Mouse (Mus musculus): ENCODE measurements around the gene Panx3. TPM values are rescaled to one million over a fixed set of nuclear protein-coding genes. Genes with fewer than 3 reads are reported as not detected.

Gene Panx3
- total RNA-seq, 2 experiments from 2014 or later, result not detected

DNA sequence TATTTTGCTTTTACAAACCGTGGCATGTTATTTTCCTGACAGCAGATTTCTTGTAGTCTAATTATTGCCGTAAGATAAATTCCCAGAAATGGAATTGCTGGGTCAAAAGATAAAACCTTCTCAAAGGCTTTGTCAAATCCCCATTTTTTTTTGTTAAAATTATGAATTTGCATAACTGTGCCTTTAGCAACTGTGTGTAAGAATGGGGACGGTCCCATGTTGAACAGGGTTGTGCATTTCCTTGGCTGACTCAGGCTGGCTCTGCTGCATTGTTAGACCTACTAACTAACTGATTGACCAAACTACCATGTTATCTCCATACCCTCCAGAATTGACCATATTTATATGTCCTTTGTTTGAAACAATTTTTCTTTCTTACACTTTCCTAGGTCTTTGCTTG lies 34.8 kb downstream of the Panx3 start:
- DNase-seq (ENCODE audit: low spot score), result no peak

DNA sequence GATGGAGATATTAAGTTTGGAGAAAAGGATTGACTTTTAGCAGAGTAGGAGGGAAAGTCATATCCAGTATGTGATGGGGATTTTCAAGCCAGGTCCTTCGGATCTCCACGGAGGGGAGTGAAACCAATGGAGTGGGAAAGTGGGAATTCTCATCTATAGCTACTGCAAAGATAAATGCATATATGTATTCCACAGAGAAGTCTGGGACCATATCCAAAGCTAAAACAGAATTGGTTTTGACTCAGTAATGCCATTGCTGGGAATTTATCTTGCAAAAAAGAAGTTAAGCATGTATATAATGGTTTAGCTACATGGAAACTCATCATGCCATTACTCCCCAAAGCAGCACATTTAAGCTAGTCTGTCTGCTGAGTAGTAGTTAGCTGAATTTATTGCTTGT lies 36.7 kb downstream of the Panx3 start:
- no peak for DNase-seq (ENCODE audit: low spot score)

DNA sequence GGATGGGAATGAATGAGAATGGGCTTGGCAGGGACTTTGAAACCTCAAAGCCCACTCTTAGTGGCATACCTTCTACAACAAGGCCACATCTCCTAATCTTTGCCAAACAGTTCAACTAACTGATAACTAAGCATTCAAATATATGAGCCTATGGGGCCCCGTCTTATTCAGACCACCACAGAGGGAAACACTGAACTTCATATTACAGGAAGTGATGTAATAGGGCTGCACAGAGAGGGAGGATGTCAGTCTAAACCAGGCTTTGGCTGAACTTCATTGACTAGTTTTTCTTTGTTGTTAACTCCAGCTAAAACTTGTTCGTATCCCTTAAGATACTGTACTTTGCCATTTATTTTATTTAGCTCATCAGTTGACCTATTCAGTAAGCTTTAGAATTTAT lies 39.1 kb downstream of the Panx3 start:
- no peak for DNase-seq (ENCODE audit: low spot score)

DNA sequence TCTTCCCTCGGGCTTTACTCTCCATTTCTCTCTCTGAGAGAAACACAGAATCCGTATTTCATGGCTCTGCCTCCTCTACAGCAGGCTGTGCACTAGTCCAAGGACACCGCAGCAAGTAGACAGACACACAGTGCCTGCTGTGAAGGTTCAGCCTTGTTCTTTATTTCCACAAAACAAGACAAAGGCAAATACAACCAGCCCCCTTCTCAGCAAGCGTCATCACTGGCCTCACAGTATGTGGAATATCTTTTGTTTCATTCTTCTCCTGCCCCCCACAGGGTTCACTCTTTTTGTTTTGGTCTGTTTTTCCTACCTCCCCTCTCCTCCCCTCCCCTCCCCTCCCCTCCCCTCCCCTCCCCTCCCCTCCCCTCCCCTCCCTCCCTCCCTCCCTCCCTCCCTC lies 40.5 kb downstream of the Panx3 start:
- DNase-seq (ENCODE audit: low spot score), result no peak

DNA sequence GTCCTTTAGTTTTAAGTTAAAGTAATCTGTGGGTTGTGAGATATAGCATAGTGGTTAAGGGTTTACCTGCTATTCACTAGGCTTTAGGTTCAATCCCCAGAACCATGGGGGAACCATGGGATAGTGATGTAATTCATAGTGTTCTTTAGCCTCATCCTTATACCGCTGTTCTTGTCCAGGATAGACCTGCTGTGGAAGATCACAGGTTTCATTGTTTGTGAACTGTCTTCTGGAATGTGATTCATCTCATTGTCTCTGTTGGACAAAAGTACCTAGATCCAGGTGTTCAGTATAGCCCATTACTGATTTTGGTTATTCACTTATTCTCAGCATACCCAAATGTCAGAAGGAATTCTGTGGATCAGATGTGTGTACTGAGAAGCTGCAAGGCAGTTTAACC lies 41.8 kb downstream of the Panx3 start:
- DNase-seq (ENCODE audit: low spot score), result no peak

DNA sequence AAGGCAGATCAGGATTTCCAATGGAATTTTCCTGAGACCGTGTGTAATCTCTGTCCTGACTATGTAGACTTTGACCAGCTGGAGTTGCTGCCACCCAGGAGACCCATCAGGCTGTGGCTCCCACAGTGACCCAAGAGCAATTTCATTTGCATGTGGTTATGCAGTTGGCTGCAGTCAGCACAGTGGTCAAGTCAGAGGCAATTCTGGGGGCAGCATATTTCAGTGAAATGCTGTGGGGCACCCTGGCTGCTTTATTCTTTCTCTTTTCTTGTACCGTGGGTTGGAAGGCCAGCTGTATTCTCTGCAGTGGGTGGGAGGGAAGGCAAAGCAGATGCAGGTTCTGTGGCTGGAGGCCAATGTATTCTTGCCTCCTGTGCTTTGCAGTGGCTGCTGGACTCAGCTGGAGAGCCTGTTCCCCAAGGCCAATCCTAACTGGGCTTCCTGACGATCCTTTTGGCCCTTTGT lies 42.9 kb downstream of the Panx3 start:
- no peak for DNase-seq (ENCODE audit: low spot score)

DNA sequence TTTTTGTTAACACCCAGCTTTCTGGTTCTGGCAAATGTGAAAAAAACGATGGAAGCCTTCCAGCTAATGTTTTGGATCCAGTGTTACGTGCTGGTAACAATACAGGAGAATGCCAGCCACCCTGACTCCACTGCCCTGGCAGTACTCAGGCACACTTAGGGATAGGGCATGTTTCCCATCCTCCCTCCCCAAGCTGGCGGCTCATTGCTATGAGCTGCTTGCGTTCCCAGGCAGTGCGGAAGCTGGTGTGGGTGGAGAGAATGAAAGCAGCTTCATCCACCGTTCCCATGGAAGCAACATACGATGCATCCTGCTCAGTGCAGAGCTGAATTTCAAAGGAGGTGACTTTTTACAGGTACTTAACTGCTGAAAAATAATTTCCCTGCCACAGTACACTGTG lies 43.4 kb downstream of the Panx3 start:
- peak; percentile 1 for DNase-seq (ENCODE audit: low spot score)

DNA sequence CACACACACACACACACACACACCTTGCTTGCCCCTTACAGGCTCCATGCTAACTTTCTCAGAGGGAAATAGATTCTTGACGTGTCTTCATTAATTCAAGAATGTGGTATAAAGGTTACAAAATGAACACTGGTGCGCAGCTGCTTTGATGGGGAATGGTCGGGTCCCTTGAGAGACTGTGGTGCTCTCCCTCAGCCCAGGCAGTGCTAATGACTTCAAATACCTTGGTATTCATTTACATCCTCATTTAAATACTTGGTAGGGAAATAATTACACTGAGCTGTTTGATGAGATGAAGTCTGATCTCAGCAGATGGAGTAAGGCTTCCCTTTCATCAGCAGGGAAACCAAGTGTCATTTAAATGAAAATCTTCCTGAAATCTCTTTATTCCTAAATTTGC lies 43.9 kb downstream of the Panx3 start:
- DNase-seq (ENCODE audit: low spot score), result no peak

DNA sequence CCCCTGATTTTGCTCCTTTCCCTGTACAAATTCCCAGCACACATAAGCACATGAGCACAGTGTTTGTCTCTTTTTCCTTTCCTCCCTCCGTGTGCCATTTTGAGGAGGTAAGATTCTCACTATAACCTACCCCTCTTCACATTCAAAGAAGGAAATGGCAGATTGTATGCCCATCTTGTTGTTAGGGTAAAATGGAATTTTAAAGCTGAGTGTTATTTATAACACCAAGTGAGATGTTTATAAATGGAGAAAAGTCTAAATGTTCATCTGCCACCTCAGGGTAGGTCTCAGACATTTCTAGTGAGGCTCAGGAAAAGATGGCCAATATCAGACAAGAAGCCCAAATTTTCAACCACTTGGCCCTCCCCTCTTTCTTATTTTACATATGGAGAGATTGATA lies 44.5 kb downstream of the Panx3 start:
- no peak for DNase-seq (ENCODE audit: low spot score)

DNA sequence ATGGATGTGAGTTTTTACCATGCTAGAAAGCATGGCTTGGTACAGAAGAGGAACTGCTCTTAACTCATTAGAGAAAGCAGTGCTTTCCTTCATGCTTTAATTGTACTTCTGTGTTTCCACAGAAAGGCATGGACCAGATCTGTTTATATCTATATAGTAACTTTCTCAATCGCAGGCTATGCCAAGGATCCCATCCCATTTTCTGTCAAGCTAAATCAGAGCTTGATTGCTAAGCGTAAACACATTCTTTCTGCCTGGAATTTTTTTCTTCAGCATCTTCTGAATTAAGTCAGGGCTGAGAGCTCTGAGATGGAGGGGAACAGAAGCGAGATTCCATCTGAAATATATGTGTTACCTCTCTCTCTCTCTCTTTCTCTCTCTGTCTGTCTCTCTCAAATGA lies 45.1 kb downstream of the Panx3 start:
- no peak for DNase-seq (ENCODE audit: low spot score)

DNA sequence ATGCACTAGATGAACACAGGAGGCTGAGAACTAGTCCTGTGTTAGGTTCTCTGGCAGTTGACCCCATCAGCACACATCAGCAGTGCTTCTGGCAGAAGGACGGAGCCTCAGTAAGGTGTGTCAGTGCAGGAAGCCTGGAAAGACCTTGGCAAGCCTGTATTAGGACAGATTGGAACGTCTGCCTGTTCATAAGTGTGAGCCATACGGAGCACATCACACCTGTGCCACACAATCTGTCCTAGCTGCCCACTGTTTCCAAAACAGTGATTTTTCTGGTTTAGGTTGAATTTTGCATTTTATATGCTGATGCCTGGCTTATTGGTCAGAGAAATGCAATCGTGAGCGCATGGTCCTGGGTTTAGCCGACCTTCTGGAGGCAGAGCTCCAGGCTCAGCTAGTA lies 47.7 kb downstream of the Panx3 start:
- no peak for DNase-seq (ENCODE audit: low spot score)

DNA sequence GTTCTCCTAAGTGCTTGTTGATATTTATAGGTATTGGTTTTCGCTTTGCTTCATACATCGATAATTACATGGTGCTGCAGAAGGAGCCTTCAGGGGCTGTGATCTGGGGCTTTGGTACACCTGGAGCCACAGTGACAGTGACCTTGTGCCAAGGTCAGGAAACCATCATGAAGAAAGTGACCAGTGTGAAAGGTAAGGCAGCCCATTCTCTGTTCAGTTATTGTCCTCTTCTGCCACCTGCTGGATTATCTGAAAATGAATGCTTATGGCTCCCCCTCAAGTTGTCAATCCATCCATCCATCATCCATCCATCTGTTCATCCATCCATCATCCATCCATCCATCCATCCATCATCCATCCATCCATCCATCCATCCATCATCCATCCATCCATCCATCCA lies 52.3 kb downstream of the Panx3 start:
- peak; percentile 17 for DNase-seq (ENCODE audit: low spot score)

DNA sequence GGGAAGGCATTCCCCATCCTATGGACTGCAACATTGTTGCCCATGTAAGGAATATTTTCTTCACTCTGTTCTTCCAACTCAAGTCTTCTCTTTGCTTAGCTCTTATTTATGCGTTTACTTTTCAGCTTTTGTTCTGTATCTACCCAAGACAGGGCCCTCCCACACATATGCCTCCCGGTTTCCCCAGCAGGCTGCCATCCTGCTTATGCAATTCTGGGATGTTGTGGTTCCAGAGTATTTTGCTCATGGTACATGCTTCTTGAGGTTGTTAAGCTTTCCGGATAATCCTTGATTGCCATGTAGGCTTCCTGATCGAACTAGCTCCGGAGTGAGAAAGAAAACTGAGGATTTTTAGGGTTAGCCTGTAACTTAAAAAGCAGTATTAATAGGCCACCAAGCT lies 53.8 kb downstream of the Panx3 start:
- no peak for DNase-seq (ENCODE audit: low spot score)

DNA sequence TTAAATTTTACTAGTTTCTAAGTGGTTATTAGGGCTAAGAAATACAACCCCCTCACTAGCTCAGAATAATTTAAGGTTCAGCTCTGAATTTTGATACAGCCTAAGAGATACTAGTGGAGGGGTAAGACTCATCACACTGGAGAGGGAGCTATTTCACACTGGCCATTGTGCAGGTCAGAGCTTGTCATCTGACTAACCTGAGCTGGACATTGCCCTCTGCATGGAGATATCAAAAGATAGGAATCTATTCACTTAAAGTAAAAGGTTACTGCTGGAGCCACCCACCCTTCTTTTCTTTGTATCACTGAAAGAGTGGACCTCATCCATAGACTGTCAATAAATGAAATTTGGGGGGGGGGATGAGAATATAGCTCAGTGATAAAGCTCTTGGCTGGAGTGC lies 54.7 kb downstream of the Panx3 start:
- no peak for DNase-seq (ENCODE audit: low spot score)

DNA sequence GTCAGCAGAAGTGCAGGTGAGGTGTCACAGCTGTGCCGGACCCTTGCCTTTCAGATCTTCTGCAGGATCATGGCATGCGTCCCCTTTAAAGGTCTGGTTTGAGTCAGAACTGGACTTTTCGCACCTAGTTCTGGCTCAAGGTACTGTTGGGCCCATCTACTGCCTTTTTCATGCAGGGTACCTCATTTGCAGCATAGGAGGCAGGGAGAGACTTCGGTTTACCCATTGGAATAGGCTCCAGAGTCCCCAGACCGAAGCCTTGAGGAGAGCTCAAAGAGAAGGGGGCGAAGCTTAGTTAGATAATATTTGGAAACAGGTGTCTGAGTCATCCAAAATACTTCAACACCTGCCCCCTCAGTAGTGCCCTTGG lies 55.1 kb downstream of the Panx3 start:
- DNase-seq (ENCODE audit: low spot score), result no peak

DNA sequence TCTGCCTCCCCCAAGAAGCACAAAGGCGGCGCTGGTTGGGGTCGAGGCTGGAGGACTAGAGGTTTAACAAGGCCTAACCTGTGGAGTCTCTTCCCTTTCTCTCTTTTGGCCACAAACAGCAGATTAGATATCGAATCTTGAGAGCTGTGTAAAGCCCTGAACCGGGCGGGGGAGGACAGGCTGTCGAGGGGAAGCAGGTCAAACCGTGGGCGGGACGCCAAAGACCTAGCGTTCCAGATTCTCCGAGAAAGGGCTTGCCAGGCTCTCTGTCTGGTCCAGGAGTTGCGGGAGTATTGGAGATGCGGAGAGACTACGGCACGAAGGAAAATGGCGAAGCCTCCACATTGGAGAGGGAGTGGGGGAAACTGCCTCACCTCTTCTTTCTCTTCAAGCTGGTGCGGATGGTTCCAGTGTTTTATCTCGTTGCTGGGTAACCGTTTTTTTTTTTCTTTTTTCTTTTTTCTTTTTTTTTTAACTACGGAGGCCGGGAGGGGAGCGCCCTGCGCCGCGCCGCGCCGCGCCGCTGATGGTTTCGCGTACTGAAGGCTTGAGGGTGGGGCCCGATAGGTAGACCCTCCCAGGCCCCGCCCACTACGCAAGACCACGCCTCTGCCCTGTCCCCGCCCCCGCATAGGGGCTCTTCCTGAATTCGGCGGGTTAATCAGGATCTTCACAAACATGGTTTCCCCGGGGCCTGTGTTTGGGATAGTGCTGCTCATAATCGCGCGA lies 55.7 kb downstream of the Panx3 start, which contains the start of gene Spa17:
Gene Spa17 (minus strand): TSS at position 541 of the 729 bp plus-strand sequence.
- DNase-seq (ENCODE audit: low spot score), result peak; percentile 84

Other genes starting within 250 kb of the Panx3 start
- not detected for gene Robo3, start 236.0 kb downstream of the Panx3 start, total RNA-seq (2021)
- 1 to 10 TPM; 3.2 to 5.5 TPM for gene Msantd2, start 179.9 kb downstream of the Panx3 start, total RNA-seq (2021)
- 10 to 100 TPM; 17.9 to 18.5 TPM for gene Esam, start 141.2 kb downstream of the Panx3 start, total RNA-seq (2021)
- gene Vsig2, start 130.0 kb downstream of the Panx3 start, total RNA-seq (2021), result under 1 TPM; 0.55 to 0.85 TPM
- under 1 TPM; 0.34 to 0.57 TPM for gene Nrgn, start 116.3 kb downstream of the Panx3 start, total RNA-seq (2021)
- 1 to 10 TPM; 3.3 to 4.0 TPM for gene Siae, start 113.5 kb downstream of the Panx3 start, total RNA-seq (2021)
- gene Spa17, start 55.5 kb downstream of the Panx3 start, total RNA-seq (2021), result 1 to 10 TPM; 2.8 to 3.5 TPM
- 10 to 100 TPM; 30.6 to 33.3 TPM for gene Tbrg1, start 11.9 kb downstream of the Panx3 start, total RNA-seq (2021)
- gene Olfr160, start 47.0 kb upstream of the Panx3 start, total RNA-seq (2021), result not detected
- not detected for gene Olfr874, start 75.9 kb upstream of the Panx3 start, total RNA-seq (2021)
- not detected for gene Olfr875, start 102.6 kb upstream of the Panx3 start, total RNA-seq (2021)
- gene Olfr876, start 133.8 kb upstream of the Panx3 start, total RNA-seq (2021), result not detected
- not detected for gene Olfr877, start 185.0 kb upstream of the Panx3 start, total RNA-seq (2021)
- gene Olfr145, start 227.5 kb upstream of the Panx3 start, total RNA-seq (2021), result not detected
- not detected for gene Olfr878, start 248.6 kb upstream of the Panx3 start, total RNA-seq (2021)

Data from gastrocnemius, adult 18-20 months (tissue).